Mouse (Mus musculus) testis, adult 2 months (tissue): ENCODE measurements at regions not wholly inside any gene's neighbourhood (a gene's known extent, or its start where the extent isn't known, plus 50 kb on each side); places are given as distances from the start of the nearest gene placed in this dataset.

ENCODE experiments used
- H3K27ac ChIP-seq: fragments of 200-500 bp; 2 replicates; pipeline ENCODE4 v1.5.1; 2012; ENCODE audit warnings: low read depth, low read length; ENCODE audit not compliant: control insufficient read depth, insufficient read depth
- H3K27me3 ChIP-seq: fragments of 200-500 bp; 2 replicates; pipeline ENCODE4 v1.6.1; 2012; ENCODE audit warnings: mild to moderate bottlenecking, low read length, moderate library complexity; ENCODE audit not compliant: control insufficient read depth, insufficient read depth
- H3K36me3 ChIP-seq: fragments of 200-500 bp; 2 replicates; pipeline ENCODE4 v1.6.1; 2012; ENCODE audit warnings: mild to moderate bottlenecking, low read length; ENCODE audit not compliant: control insufficient read depth, insufficient read depth
- H3K4me1 ChIP-seq: fragments of 200-500 bp; 2 replicates; pipeline ENCODE4 v1.6.1; 2012; ENCODE audit warnings: low read length; ENCODE audit not compliant: control insufficient read depth, insufficient read depth
- H3K4me3 ChIP-seq: fragments of 200-500 bp; 2 replicates; pipeline ENCODE4 v1.5.1; 2012; ENCODE audit warnings: low read depth, mild to moderate bottlenecking, low read length, moderate library complexity, mixed read lengths; ENCODE audit not compliant: control insufficient read depth
- CTCF ChIP-seq: fragments of 200-500 bp; IDR thresholded peaks from 2 replicates; pipeline ENCODE4 v1.5.1; 2012; ENCODE audit warnings: low read depth, mild to moderate bottlenecking, inconsistent platforms, low read length, moderate library complexity; ENCODE audit not compliant: control insufficient read depth, insufficient read depth, insufficient replicate concordance
- POLR2A ChIP-seq: fragments of 200-500 bp; IDR thresholded peaks from 2 replicates; pipeline ENCODE4 v1.6.1; 2012; ENCODE audit warnings: low read depth, mild to moderate bottlenecking, inconsistent platforms, low read length, moderate library complexity; ENCODE audit not compliant: control insufficient read depth

GRCm38 (mm10) chr10:72923611-72924010 lies 175.5 kb upstream of the Pcdh15 start:
- no peaks in the 10 kb centered on the region for H3K4me1 ChIP-seq
- H3K36me3 ChIP-seq, result no peaks in the 10 kb centered on the region
- no peak for TF ChIP-seq CTCF
- no peak for TF ChIP-seq POLR2A
- no peak overlapping the region for H3K27ac ChIP-seq
- no peaks in the 10 kb centered on the region for H3K27me3 ChIP-seq
- H3K4me3 ChIP-seq, result no peak overlapping the region

DNA sequence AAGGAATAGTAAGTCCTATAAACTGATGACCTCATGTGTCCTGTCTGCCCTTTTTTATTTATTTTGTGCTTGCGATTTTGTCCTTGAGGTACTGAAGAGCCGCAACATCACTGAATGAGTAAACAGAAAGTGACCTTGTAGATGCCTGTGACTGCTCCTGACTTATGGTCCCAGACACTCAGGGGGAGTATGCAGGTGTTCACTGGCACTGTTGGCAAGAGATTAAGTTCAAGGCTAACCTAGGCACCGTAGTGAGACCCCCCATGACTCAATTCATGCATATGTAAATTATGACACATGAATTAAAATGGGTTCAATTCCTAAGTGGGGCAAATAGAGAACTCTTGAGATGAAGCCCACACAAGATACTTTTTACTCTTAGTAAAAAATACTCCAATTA lies 142.2 kb upstream of the Pcdh15 start:
- Histone ChIP-seq H3K36me3 (no peaks in the 10 kb centered on the region), H3K4me3 (no peak overlapping the region), H3K4me1 (no peaks in the 10 kb centered on the region), H3K27me3 (no peaks in the 10 kb centered on the region), H3K27ac (no peak overlapping the region)
- TF ChIP-seq CTCF (no peak), POLR2A (no peak)

GRCm38 (mm10) chr10:72960051-72960450 lies 139.1 kb upstream of the Pcdh15 start:
- TF ChIP-seq CTCF, result no peak
- no peak for TF ChIP-seq POLR2A
- no peak overlapping the region for H3K4me3 ChIP-seq
- H3K36me3 ChIP-seq, result no peaks in the 10 kb centered on the region
- peak overlapping the region; percentile 36; the same call in 1 of the 2 replicates for H3K27ac ChIP-seq
- no peaks in the 10 kb centered on the region for H3K27me3 ChIP-seq
- no peaks in the 10 kb centered on the region for H3K4me1 ChIP-seq

- H3K27me3 ChIP-seq, result no peaks in the 10 kb centered on the region
- no peak overlapping the region for H3K4me3 ChIP-seq
- H3K36me3 ChIP-seq, result no peaks in the 10 kb centered on the region
- H3K27ac ChIP-seq, result no peak overlapping the region
- TF ChIP-seq CTCF, result no peak
- TF ChIP-seq POLR2A, result no peak
- no peaks in the 10 kb centered on the region for H3K4me1 ChIP-seq
Observed at GRCm38 (mm10) chr10:72981359-72981758, 117.8 kb upstream of the Pcdh15 start.

DNA sequence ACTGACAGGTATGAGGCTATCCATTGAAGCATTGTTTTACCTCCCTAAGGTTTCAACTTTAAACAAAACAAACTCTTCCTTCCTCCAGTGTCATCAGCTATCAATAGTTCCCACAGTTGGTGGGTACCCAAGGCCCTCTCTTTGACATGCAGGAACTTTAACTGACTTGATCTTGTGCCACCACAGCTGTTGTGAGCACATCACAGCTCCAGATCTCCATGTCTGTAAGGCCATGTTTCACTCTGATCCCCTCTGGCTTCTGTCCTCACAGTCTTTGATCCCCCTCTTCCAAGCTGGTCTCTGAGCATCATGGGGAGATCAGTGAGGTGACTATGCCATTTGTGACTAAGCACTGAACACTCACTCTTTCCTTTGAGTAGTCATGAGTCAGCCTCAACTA lies 110.8 kb upstream of the Pcdh15 start:
- no peaks in the 10 kb centered on the region for H3K4me1 ChIP-seq
- no peaks in the 10 kb centered on the region for H3K36me3 ChIP-seq
- TF ChIP-seq POLR2A (no peak), CTCF (no peak)

DNA sequence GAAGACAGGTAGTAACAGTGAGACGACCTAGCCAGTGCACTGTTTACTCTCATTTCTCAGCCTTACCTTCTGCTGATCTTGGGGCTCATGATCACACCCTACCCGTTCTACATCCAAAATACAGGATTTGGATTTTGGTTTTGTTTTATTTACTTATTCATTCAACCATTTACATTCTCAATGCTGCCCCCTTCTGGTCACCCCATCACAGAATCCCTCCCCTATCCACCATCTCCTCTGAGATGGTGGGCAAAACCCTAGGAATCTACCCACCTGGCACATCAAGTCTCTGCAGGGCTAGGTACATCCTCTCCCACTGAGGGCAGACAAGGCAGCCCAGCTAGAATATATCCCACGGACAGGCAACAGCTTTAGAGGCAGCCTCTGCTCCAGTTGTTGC lies 88.2 kb upstream of the Pcdh15 start:
- H3K36me3 ChIP-seq, result no peaks in the 10 kb centered on the region
- H3K4me1 ChIP-seq, result peaks cover 3% of the 10 kb centered on the region; the same call in 1 of the 2 replicates
- TF ChIP-seq POLR2A (no peak), CTCF (no peak)
- H3K27ac ChIP-seq, result no peak overlapping the region
- no peaks in the 10 kb centered on the region for H3K27me3 ChIP-seq
- no peak overlapping the region for H3K4me3 ChIP-seq

More for the DNA sequence above, 110.8 kb upstream of the Pcdh15 start:
- Histone ChIP-seq H3K4me3 (no peak overlapping the region), H3K27me3 (no peaks in the 10 kb centered on the region), H3K27ac (no peak overlapping the region)

DNA sequence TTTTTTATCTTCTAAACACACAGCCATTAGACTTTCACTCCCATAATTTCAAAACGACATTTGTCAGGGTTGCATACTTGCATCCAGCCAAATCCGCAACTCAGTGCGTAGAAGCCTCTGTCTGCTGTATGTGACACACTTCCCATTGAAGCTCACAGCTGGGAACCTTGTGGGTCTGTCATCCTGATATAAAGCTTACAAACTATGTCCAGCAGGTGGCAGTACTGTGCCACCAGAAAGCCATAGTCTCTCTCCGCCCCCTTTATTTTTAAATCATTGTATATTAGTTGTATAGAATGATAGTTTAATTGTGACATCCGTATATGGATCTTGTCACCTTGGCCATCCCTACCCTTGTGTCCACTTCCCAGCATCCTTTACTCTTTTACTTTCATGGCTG lies 87.3 kb upstream of the Pcdh15 start:
- TF ChIP-seq CTCF (no peak), POLR2A (no peak)
- no peaks in the 10 kb centered on the region for H3K27me3 ChIP-seq
- H3K27ac ChIP-seq, result no peak overlapping the region
- H3K36me3 ChIP-seq, result no peaks in the 10 kb centered on the region
- peaks cover 3% of the 10 kb centered on the region; the same call in 1 of the 2 replicates for H3K4me1 ChIP-seq
- no peak overlapping the region for H3K4me3 ChIP-seq

DNA sequence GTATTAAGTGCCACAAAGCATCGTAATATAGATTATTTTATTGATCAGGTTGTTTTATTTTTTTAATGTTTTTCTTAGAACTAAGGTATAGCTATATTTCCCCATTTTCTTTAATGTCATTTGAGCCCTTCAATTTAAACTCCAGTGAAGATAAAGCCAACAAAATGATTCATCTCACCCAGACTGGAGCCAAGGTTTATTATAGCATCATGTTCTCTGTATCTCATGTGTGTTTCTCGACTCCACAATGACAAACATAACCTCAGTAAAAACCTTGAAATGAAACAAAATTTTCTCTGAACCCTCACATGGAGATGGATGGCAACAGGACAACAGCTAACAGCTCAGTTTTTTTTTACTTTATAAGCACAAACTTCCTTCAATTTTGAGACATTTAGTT lies 61.7 kb upstream of the Pcdh15 start:
- Histone ChIP-seq H3K4me3 (no peak overlapping the region), H3K27me3 (no peaks in the 10 kb centered on the region)
- no peak for TF ChIP-seq CTCF
- TF ChIP-seq POLR2A, result no peak

More for the DNA sequence above, 61.7 kb upstream of the Pcdh15 start:
- Histone ChIP-seq H3K27ac (no peak overlapping the region), H3K4me1 (no peaks in the 10 kb centered on the region), H3K36me3 (no peaks in the 10 kb centered on the region)
